Mouse (Mus musculus) limb, embryonic 10.5 days (tissue): Measurements from ENCODE around the gene Sppl3. TPM values are rescaled to one million over a fixed set of nuclear protein-coding genes. Genes with fewer than 3 reads are reported as not detected.

Source experiments
- DNase-seq: peaks from one replicate; pipeline ENCODE4 v3.0.0-alpha.2; 2017; ENCODE audit warnings: low spot score
- H3K27ac ChIP-seq: fragments of 300-500 bp; sonication (generic); 2 replicates; pipeline ENCODE4 v1.5.1; 2016; ENCODE audit warnings: mild to moderate bottlenecking
- H3K27me3 ChIP-seq: fragments of 300-500 bp; sonication (generic); 2 replicates; pipeline ENCODE4 v1.6.1; 2016; ENCODE audit warnings: low read depth, mild to moderate bottlenecking; ENCODE audit not compliant: poor library complexity, severe bottlenecking
- H3K36me3 ChIP-seq: fragments of 300-500 bp; sonication (generic); 2 replicates; pipeline ENCODE4 v1.6.1; 2016; ENCODE audit warnings: mild to moderate bottlenecking, moderate library complexity
- H3K4me1 ChIP-seq: fragments of 300-500 bp; sonication (generic); 2 replicates; pipeline ENCODE4 v1.6.1; 2016
- H3K4me3 ChIP-seq: fragments of 300-500 bp; sonication (generic); 2 replicates; pipeline ENCODE4 v1.5.1; 2016; ENCODE audit warnings: mild to moderate bottlenecking, moderate library complexity
- H3K9me3 ChIP-seq: fragments of 300-500 bp; sonication (generic); replicated peaks from 2 replicates; pipeline ENCODE4 v1.6.1; 2016; ENCODE audit warnings: mild to moderate bottlenecking
- WGBS: fragments of 180-500 bp; shearing (Covaris S2); methylation state at CpG from one replicate; pipeline ENCODE4 v1.1.7; 2016; 5-methylcytosine and 5-hydroxymethylcytosine counted together
- polyA plus RNA-seq: library from polyadenylated mRNA; unstranded; fragments of >200 nt; fragmentation: Nextera tagmentation; extraction: Ambion mirVana; gene quantifications from 2 replicates; pipeline ENCODE4 v1.2.1, GENCODE M21; 2016

Sppl3 gene
- polyA plus RNA-seq, 1 experiment from 2014 or later: 15.2 TPM

DNA sequence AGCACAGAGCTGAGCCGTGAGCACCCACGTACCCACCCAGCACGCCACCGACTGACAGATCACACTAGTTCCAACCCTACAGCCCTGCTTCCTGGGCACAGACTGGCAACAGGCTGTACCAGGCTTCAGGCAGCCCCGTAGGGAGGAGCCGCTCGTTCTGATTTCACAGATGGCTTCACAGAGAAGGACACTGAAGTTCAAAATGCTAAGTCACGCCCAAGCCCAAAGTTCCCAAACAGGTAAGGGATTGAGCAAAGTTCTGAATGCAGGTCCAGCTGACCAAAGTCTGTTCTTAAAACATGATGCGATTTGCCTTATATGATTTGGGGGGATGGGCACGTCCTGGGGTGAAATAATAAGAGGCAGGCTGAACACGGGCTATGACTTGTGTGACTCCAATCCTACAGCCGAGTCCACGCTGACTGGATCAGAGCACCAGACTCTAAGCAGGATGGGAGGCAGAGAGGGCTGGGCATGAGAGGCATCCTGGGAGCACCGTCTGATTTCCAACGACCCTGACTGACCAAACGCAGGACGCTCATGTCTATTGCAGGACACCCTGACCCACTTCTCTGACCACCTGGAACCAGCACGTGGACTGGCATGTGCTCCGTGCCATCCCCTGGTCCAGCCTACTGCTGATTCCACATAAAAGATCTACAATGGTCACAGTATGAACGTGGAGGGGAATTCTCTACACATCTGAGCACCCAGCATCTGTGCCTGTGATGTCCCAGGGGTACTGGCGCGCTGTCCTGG, 116.7 kb downstream of the Sppl3 start:
- H3K9me3 ChIP-seq: no peaks in the 10 kb centered on the region
- H3K27me3 ChIP-seq: no peaks in the 10 kb centered on the region
- peaks cover 12% of the 10 kb centered on the region for H3K4me1 ChIP-seq
- H3K4me3 ChIP-seq: no peak overlapping the region
- H3K36me3 ChIP-seq: peaks cover 98% of the 10 kb centered on the region
- 93% methylated on average over 22 of the region's 22 CpGs for WGBS
- DNase-seq: no peak
- no peak overlapping the region for H3K27ac ChIP-seq

DNA sequence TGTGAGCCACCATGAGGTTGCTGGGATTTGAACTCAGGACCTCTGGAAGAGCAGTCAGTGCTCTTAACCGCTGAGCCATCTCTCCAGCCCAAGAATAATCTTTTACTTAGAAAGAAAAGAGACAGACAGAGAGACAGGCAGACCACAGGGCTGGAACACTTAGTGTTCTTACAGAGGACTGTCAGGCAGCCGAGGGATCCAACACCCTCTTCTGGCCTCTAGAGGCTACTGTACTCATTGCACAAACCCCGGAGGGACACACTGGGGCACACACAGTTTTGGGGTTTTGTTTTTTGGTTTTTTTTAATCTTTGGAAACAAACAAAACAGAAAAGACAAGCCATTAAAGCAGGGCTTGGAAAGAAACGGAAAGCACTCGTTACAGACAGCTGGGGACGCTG, 118.4 kb downstream of the Sppl3 start:
- no peak for DNase-seq
- H3K36me3 ChIP-seq: peaks cover 85% of the 10 kb centered on the region
- peaks cover 28% of the 10 kb centered on the region for H3K4me1 ChIP-seq
- H3K4me3 ChIP-seq: no peak overlapping the region
- 91% methylated on average over 6 of the region's 6 CpGs for whole genome bisulfite sequencing
- H3K9me3 ChIP-seq: no peaks in the 10 kb centered on the region
- H3K27me3 ChIP-seq: no peaks in the 10 kb centered on the region
- no peak overlapping the region for H3K27ac ChIP-seq

DNA sequence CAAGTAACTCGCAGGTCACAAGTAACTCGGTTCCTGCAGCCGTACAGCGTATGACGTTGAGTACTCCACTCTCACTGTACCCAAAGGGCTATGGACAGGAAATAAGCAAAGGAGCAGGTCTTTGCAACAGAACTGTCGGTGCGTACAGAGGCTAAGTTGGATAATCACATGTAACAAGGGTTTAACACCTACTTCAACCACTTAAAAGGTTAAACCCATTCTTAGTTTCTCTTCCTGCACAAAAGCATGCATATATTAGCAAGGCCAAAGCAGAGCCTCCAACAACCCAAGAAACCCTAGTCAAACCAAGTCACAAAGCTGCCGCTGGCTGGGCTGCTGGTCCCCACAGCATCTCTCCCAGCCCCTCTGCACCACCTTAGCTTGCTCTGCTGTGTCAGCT, 121.5 kb downstream of the Sppl3 start:
- WGBS: 95% methylated on average over 8 of the region's 8 CpGs
- Histone ChIP-seq H3K36me3 (peaks cover 53% of the 10 kb centered on the region), H3K9me3 (no peaks in the 10 kb centered on the region), H3K27ac (no peak overlapping the region), H3K4me3 (peak overlapping the region; percentile 94; the same call in 1 of the 2 replicates), H3K4me1 (peaks cover 20% of the 10 kb centered on the region), H3K27me3 (no peaks in the 10 kb centered on the region)
- no peak for DNase-seq

DNA sequence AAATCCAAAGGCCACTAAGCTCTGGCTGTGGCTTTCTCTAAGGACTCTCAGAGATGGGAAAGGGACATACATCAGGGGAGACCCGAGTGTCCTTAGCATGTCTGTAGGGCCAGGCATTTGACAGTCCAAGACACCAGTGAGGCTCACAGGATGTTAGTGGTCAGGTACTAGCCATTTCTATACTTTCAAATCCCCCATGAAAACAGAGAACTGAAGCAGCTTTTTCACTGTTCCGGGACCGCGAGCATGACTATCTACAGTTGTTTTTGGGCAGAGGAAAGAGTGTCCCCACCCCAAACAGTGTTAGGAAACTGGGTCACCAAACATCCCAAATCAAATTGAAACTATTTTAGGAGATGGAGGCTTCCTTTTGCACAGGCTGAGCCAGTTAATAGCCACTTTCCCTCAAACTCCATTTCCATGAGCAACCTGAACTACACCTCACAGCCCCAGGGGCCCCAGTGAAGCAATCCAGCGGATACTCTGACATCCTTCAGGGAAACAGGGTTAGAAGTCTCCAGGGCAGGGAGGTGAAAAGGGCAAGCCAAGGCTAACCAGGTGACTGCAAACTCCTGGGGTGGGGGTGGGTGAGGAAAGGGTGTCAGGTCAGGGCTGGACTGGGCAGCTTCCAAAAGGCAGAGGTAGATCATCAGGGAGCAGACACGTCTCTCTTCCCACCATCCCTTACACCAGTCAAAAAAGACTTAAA, 122.6 kb downstream of the Sppl3 start:
- Histone ChIP-seq H3K4me3 (peak overlapping the region; percentile 94), H3K27ac (peak overlapping the region; percentile 91), H3K27me3 (no peaks in the 10 kb centered on the region), H3K4me1 (peaks cover 20% of the 10 kb centered on the region), H3K36me3 (peaks cover 43% of the 10 kb centered on the region), H3K9me3 (no peaks in the 10 kb centered on the region)
- 62% methylated on average over 6 of the region's 6 CpGs for WGBS
- DNase-seq: no peak

DNA sequence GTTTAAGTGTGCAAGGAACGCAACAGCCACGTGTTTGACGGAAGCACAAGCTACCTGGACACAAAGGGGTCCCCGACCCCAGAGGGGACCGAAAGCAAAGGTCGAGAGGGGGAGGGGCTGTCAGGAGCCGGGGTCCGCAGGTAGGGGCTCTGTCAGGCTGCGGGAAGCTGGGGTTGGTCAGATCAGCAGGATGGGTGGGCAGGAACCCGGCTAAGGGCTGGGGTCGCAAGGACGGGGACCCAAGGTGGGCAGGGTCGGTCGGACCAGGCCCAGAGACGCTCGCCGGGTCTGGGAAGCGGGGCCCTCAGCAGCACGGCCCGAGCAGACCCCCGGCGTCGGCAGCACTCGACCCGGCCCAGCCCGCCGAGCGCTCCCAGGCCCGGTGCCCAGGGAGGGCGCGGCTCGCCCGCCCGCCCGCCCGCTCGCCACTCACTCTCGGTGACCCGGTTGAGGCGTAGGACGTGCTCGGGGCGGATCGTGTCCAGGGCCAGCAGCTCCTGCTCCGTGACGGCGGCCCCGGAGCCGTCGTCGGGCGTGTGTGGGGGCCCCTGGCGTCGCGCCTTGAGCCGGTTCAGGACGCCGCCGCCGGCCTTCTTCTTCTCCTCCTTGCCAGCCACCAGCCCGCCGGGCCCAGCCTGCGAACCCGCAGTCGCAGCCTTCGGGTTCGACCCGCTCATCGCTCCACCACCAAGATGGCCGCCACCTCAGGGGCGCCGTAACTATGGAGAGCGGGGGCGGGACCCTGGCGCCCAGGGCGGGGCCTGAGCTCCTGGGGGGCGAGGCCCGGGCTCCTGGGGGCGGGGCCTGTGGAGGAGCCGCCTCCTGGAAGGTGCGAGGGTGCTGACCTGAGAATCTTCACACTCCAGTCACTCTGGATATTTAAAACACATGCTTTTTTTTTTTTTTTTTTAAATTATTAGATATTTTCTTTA, 123.6 kb downstream of the Sppl3 start, which contains the start of gene Unc119b:
Gene Unc119b, minus strand, starts transcription at position 742 of the 932 bp plus-strand sequence.
- Histone ChIP-seq H3K27me3 (no peaks in the 10 kb centered on the region), H3K4me1 (peaks cover 27% of the 10 kb centered on the region), H3K36me3 (peaks cover 33% of the 10 kb centered on the region), H3K27ac (peak within 1 kb of the TSS; percentile 91), H3K9me3 (no peaks in the 10 kb centered on the region), H3K4me3 (peak within 1 kb of the TSS; percentile 94)
- WGBS: under 1% methylated on average over 78 of the region's 81 CpGs
- peak; percentile 93 for DNase-seq

DNA sequence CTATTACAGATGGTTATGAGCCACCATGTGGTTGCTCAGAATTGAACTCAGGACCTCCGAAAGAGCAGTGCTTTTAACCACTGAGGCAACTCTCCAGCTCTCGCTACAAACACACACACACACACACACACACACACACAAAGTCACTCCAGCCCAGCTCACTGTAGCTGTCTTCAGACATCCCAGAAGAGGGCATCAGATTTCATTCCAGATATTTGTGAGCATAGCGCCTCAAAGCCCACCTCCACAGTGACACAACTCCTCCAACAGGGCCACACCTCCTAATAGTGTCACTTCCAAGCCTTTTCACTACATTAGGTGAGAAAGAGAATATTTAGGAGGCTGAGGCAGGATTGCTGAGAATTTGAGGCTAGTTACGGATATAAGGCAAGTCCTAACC, 128.2 kb downstream of the Sppl3 start:
- Histone ChIP-seq H3K9me3 (no peaks in the 10 kb centered on the region), H3K4me1 (peaks cover 18% of the 10 kb centered on the region)
- 71% methylated on average over 4 of the region's 4 CpGs for WGBS

DNA sequence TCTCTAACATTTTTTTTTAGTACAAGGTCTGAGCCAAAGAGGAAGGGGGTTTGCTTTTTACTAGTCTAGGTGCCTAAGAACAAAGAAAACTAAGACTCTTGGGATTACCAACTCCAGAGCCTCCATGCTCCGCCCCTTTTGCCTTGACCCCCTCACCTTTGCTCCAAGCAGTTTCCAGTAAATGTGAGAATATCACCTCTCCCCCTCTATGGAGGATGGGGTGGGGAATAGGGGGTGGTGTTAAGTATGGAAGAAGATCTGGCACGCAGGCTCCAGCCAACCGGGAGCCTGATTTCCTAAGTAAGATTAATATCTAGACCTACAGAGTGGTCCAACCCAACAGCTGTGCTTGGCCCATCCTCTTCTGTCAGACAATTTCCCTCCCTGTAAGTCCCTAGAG, 129.8 kb downstream of the Sppl3 start:
- H3K4me3 ChIP-seq: no peak overlapping the region
- H3K27me3 ChIP-seq: no peaks in the 10 kb centered on the region
- H3K9me3 ChIP-seq: no peaks in the 10 kb centered on the region
- H3K4me1 ChIP-seq: peaks cover 17% of the 10 kb centered on the region
- peaks cover 36% of the 10 kb centered on the region for H3K36me3 ChIP-seq
- 53% methylated on average over 3 of the region's 3 CpGs for WGBS
- no peak overlapping the region for H3K27ac ChIP-seq
- DNase-seq: no peak

More for the DNA sequence above, 128.2 kb downstream of the Sppl3 start:
- H3K4me3 ChIP-seq: no peak overlapping the region
- H3K36me3 ChIP-seq: peaks cover 20% of the 10 kb centered on the region
- no peak for DNase-seq
- no peaks in the 10 kb centered on the region for H3K27me3 ChIP-seq
- no peak overlapping the region for H3K27ac ChIP-seq

DNA sequence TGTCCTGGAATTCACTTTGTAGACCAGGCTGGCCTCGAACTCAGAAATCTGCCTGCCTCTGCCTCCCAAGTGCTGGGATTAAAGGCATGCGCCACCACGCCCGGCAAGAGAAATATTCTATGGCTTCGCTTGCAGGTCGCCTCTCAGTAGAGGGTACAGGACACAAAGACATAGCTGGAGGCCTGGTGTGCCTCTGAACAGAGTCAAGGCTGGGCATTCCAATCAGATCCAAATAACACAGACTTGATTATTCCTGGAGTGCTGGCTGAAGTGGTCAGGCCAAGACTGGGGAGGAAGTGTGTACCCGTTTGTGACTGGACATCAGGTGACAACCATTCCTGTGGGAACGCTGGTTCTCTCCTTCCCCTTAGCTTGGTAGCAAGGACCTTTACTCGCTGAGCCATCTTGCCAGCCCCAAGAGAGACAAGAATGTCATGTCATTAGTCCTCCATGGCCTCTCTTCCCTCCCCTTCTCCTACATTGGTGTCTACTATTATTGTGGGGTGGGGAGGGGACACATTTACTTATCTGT, 131.3 kb downstream of the Sppl3 start:
- H3K27me3 ChIP-seq: no peaks in the 10 kb centered on the region

DNA sequence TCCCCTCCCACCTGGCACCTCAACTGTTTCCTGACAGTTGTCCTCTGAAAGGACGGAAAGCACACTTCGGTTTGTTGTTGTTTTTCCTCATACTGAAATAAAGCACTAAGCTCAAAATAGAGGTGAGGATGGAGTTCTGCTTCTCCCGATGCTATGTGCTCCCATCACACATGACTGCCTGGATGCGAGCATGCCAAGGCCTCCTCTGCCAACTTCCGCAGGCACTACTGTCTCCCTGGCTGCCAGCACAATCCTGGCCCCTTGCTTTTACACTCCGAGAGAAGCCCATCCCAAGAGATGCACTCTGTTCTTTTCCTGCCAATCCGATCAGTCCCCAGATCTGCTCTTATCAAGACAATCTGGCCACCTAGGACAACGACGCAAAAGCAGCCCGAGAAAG, 132.6 kb downstream of the Sppl3 start:
- Histone ChIP-seq H3K27me3 (no peaks in the 10 kb centered on the region), H3K4me1 (peaks cover 17% of the 10 kb centered on the region), H3K27ac (0 out of 2 replicates have a peak overlapping the region, but pooled peaks have one; percentile 19), H3K4me3 (no peak overlapping the region), H3K36me3 (peaks cover 64% of the 10 kb centered on the region), H3K9me3 (no peaks in the 10 kb centered on the region)
- DNase-seq: no peak
- WGBS: 79% methylated on average over 10 of the region's 10 CpGs

More for the DNA sequence above, 131.3 kb downstream of the Sppl3 start:
- peaks cover 51% of the 10 kb centered on the region for H3K36me3 ChIP-seq
- H3K4me3 ChIP-seq: no peak overlapping the region
- WGBS: 91% methylated on average over 9 of the region's 9 CpGs
- DNase-seq: no peak
- H3K27ac ChIP-seq: no peak overlapping the region
- H3K9me3 ChIP-seq: no peaks in the 10 kb centered on the region
- peaks cover 17% of the 10 kb centered on the region for H3K4me1 ChIP-seq

DNA sequence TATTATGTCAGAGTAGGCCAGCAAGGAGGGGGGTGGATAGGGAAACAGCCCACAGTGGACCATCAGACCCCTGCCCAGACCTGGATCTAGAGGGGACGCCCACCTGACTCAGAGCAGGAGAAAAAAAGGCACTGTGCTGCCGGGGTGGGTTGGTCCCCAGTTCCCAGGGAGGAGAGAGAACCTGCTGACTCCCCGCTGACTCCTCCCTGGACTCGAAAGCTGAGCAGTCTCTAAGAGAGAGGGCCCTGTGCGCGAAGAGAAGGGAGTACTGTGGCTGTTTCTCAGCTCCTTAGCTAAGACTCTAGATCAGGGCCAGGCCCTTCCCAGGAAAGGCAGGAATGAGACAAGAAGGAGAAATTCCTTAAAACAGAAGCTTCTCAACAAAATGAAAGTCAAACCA, 133.5 kb downstream of the Sppl3 start:
- WGBS: 79% methylated on average over 6 of the region's 6 CpGs
- no peak overlapping the region for H3K4me3 ChIP-seq
- H3K27me3 ChIP-seq: no peaks in the 10 kb centered on the region
- peaks cover 73% of the 10 kb centered on the region for H3K36me3 ChIP-seq
- H3K4me1 ChIP-seq: peaks cover 10% of the 10 kb centered on the region
- DNase-seq: no peak
- H3K27ac ChIP-seq: no peak overlapping the region
- no peaks in the 10 kb centered on the region for H3K9me3 ChIP-seq

DNA sequence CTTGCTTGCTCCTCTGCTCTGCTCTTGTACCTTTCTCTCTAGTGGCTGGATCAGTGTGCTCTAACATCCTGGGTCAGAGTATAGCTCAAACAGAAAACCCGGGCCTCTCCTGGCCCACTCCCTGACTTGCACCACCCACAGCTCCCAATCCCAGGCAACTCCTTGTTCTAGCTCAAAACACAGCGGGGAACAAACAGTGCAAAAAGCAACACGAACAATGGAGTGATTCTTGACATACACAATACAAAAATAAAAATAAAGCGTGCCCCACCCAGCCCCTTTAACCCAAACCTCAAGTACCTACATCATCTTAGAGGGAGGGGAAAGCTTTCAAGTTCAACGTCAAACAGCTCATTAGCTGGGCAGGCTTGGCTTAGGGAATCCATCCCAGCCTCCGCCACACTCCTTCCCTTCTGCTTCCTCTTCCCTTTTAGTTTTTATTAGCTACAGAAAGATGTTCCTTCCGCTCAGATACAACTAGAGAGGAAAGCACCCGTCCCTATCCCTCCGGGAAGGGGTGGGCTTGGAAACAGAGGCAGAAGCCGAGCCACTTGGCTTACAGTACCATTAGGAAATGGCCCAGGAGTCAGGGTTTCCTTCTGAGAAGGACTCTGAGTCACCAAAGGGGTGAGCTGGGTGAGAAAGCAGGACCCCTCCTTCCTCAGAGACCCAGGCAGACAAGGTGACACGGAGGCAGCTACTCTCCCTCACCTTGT, 134.5 kb downstream of the Sppl3 start:
- H3K4me3 ChIP-seq: no peak overlapping the region
- peaks cover 82% of the 10 kb centered on the region for H3K36me3 ChIP-seq
- H3K27me3 ChIP-seq: no peaks in the 10 kb centered on the region
- WGBS: 85% methylated on average over 11 of the region's 11 CpGs
- no peaks in the 10 kb centered on the region; the same call in 1 of the 2 replicates for H3K9me3 ChIP-seq
- no peak for DNase-seq
- H3K27ac ChIP-seq: no peak overlapping the region
- H3K4me1 ChIP-seq: peaks cover 8% of the 10 kb centered on the region
